ENCODE assay signal across 15 mouse cellular contexts in genomic region chr2:109735347-109735746, GRCm38 (mm10).
DNase-seq lines count a peak whose midpoint lies in the region.
"Had no signal": no experiment of that assay in that cellular context is flagged by ENCODE, and none has a peak within 500 bp of the region (broad histone marks: within the 10 kb centered on the region; RNA-seq: fewer than 3 reads in every experiment).

No protein-coding gene starts in this region.

- no peaks in the 10 kb centered on the region for H3K27me3 ChIP-seq in heart, embryonic 10.5 days (ENCODE audit: insufficient read depth, poor library complexity, severe bottlenecking)
- H3K27me3 ChIP-seq: embryonic facial prominence, embryonic 12.5 days; liver, embryonic 13.5 days had no signal

- intact Hi-C loops in heart, postnatal 10 days (cut with DNase I), result no loop called here

- WGBS in heart, embryonic 10.5 days, result 47% methylated on average over 7 of the region's 7 CpGs

- H3K4me3 ChIP-seq in heart, embryonic 10.5 days, result no peak overlapping the region
- H3K4me3 ChIP-seq: embryonic facial prominence, embryonic 12.5 days; forebrain, embryonic 10.5 days; limb, embryonic 10.5 days; liver, embryonic 13.5 days had no signal

- H3K27ac ChIP-seq in heart, embryonic 10.5 days, result no peak overlapping the region
- H3K27ac ChIP-seq: embryonic facial prominence, embryonic 12.5 days; forebrain, embryonic 10.5 days; liver, embryonic 13.5 days had no signal

- no peaks in the 10 kb centered on the region for H3K36me3 ChIP-seq in heart, embryonic 10.5 days
- H3K36me3 ChIP-seq: embryonic facial prominence, embryonic 12.5 days; forebrain, embryonic 10.5 days; limb, embryonic 10.5 days; liver, embryonic 13.5 days had no signal

- H3K9me3 ChIP-seq in heart, embryonic 10.5 days, result no peaks in the 10 kb centered on the region
- H3K9me3 ChIP-seq: embryonic facial prominence, embryonic 12.5 days; forebrain, embryonic 10.5 days; limb, embryonic 10.5 days; liver, embryonic 13.5 days had no signal

- DNase-seq in heart, adult 8-10 months (ENCODE audit: low spot score), result peak; percentile 69
- no peak for DNase-seq in heart, embryonic 10.5 days (ENCODE audit: low spot score)
- peak; percentile 44 for DNase-seq in Muller cell, postnatal 12 days (ENCODE audit: inconsistent ontology term)
- peak; percentile 17 to 41 for DNase-seq in heart, postnatal 10 days
- peak; percentile 14 for DNase-seq in kidney, postnatal 10 days
- DNase-seq in urinary bladder, adult 2 months (ENCODE audit: low spot score), result no peak
- DNase-seq in lung, postnatal 4 days, result no peak
- DNase-seq: adrenal gland, postnatal 36 days; cerebellum, adult 11 months; cerebellum, postnatal 36 days; liver, embryonic 13.5 days; right cerebral cortex, postnatal 14 days had no signal

- H3K4me1 ChIP-seq in heart, embryonic 10.5 days, result 0 out of 2 replicates have a peak, but pooled peaks cover 3% of the 10 kb centered on the region
- H3K4me1 ChIP-seq: liver, embryonic 13.5 days had no signal

Comparison
In these comparisons a context has a peak if more than half of its experiments do, and no peak if none do; other contexts are left out.
1. DNase-seq: peak in heart, adult 8-10 months (single experiment), Muller cell, postnatal 12 days (single experiment), heart, postnatal 10 days (2 of 2) and kidney, postnatal 10 days (single experiment); none in heart, embryonic 10.5 days (single experiment), urinary bladder, adult 2 months (single experiment) and lung, postnatal 4 days (0 of 2).